Mouse (Mus musculus): Measurements from ENCODE around the gene Ralgps1.

DNA sequence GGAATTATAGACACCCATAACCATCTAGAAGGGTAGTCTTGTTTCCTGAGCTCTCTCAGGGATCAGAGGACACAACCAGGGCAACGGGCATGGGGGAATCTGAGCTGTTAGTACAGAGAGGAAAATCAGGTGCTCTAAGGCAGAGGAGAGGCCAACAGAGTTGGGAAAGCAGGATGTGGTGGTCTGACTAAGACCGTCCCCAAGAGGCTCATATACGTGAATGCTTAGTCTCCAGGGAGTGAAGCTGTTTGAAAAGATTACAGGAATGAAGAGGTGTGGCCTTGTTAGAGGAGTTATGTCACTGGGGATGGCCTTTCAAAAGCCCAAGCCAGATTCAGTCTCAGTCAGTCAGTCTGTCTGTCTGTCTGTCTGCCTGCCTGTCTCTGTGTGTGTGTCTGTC is 64.7 kb downstream of the Ralgps1 start:
- TF ChIP-seq CTCF (IDR thresholded peaks at IDR 0.05; ENCODE audit: extremely low read depth, insufficient read depth, low read length) (no peak), POLR2A (IDR thresholded peaks at IDR 0.05; ENCODE audit: extremely low read depth, insufficient read depth, low read length) (no peak)
